Mouse (Mus musculus) retina, postnatal 7 days (tissue): ENCODE measurements at regions not wholly inside any gene's neighbourhood (a gene's known extent, or its start where the extent isn't known, plus 50 kb on each side); places are given as distances from the start of the nearest gene placed in this dataset.
"Not testable (repeated sequence)": the region's sequence is repeated elsewhere in the genome, so short reads cannot be mapped to it uniquely, and the experiment has no call there.

Experiments used
- DNase-seq: peaks from one replicate; pipeline ENCODE4 v3.0.0-alpha.2; 2012; ENCODE audit warnings: low read depth, low spot score

GRCm38 (mm10) chr8:112427721-112428389, 142.0 kb upstream of the Cntnap4 start:
- no peak for DNase-seq

- DNase-seq = no peak
Observed at GRCm38 (mm10) chr8:112411968-112412367, 157.9 kb upstream of the Cntnap4 start.

- peak; percentile 19 for DNase-seq
Observed at GRCm38 (mm10) chr8:112411213-112411612, 158.6 kb upstream of the Cntnap4 start.

GRCm38 (mm10) chr8:112408211-112408735, 161.6 kb upstream of the Cntnap4 start:
- DNase-seq = no peak

- DNase-seq = no peak
Observed at GRCm38 (mm10) chr8:112404087-112404486, 165.8 kb upstream of the Cntnap4 start.

GRCm38 (mm10) chr8:112397438-112397837, 172.4 kb upstream of the Cntnap4 start:
- DNase-seq = no peak

GRCm38 (mm10) chr8:112390108-112390507, 179.7 kb upstream of the Cntnap4 start:
- DNase-seq = no peak

- peak; percentile 17 for DNase-seq
Observed at GRCm38 (mm10) chr8:112348323-112348722, 221.5 kb upstream of the Cntnap4 start.

- DNase-seq = no peak
Observed at GRCm38 (mm10) chr8:112333171-112333570, 236.7 kb upstream of the Cntnap4 start.

- DNase-seq = no peak
Observed at GRCm38 (mm10) chr8:112332021-112332420, 237.8 kb upstream of the Cntnap4 start.

- no peak for DNase-seq
Observed at GRCm38 (mm10) chr8:112309816-112310215, 260.0 kb upstream of the Cntnap4 start.

GRCm38 (mm10) chr8:112308354-112308753, 261.5 kb upstream of the Cntnap4 start:
- DNase-seq = no peak

- DNase-seq = no peak
Observed at GRCm38 (mm10) chr8:112297021-112297420, 272.8 kb upstream of the Cntnap4 start.

GRCm38 (mm10) chr8:112283316-112283715, 268.5 kb upstream of the Gm6793 start:
- no peak for DNase-seq

GRCm38 (mm10) chr8:112269598-112269997, 254.8 kb upstream of the Gm6793 start:
- no peak for DNase-seq

- no peak for DNase-seq
Observed at GRCm38 (mm10) chr8:112269214-112269566, 254.4 kb upstream of the Gm6793 start.

- no peak for DNase-seq
Observed at GRCm38 (mm10) chr8:112268544-112269213, 253.8 kb upstream of the Gm6793 start.

- DNase-seq = no peak
Observed at GRCm38 (mm10) chr8:112257922-112258475, 243.2 kb upstream of the Gm6793 start.

- no peak for DNase-seq
Observed at GRCm38 (mm10) chr8:112257311-112257894, 242.6 kb upstream of the Gm6793 start.

- DNase-seq = not testable (repeated sequence)
Observed at GRCm38 (mm10) chr8:112246629-112247028, 231.8 kb upstream of the Gm6793 start.

- DNase-seq = no peak
Observed at GRCm38 (mm10) chr8:112238681-112239080, 223.8 kb upstream of the Gm6793 start.

GRCm38 (mm10) chr8:112236751-112237150, 221.9 kb upstream of the Gm6793 start:
- not testable (repeated sequence) for DNase-seq
